Comparison of ENCODE assay signal across 9 mouse cellular contexts in genomic region chr13:114964233-114964632, GRCm38 (mm10). TPM values are rescaled to one million over a fixed set of nuclear protein-coding genes. Genes with fewer than 3 reads are reported as not detected.
DNase-seq lines count a peak whose midpoint lies in the region; ATAC-seq and TF ChIP-seq lines count a peak whose summit lies in the region.
"Had no signal": no experiment of that assay in that cellular context is flagged by ENCODE, and none has a peak within 500 bp of the region (broad histone marks: within the 10 kb centered on the region; RNA-seq: fewer than 3 reads in every experiment).

No protein-coding gene starts in this region.

- no peak for TF ChIP-seq POLR2A in ES-Bruce4 (IDR thresholded peaks at IDR 0.05; ENCODE audit: insufficient read depth, low read length)
- no peak for TF ChIP-seq POLR2A in testis, adult 2 months (IDR thresholded peaks at IDR 0.05; ENCODE audit: control insufficient read depth, low read depth, low read length)

- no peak for TF ChIP-seq EP300 in ES-Bruce4 (IDR thresholded peaks at IDR 0.05; ENCODE audit: insufficient read depth, low read depth, low read length)

- H3K27me3 ChIP-seq in ES-Bruce4 (ENCODE audit: control insufficient read depth, insufficient read depth, low read length, poor library complexity, severe bottlenecking), result no peaks in the 10 kb centered on the region
- H3K27me3 ChIP-seq in forebrain, embryonic 15.5 days, result no peaks in the 10 kb centered on the region
- H3K27me3 ChIP-seq in liver, embryonic 16.5 days (ENCODE audit: control insufficient read depth, insufficient read depth, low read depth, low read length), result no peaks in the 10 kb centered on the region
- H3K27me3 ChIP-seq in neural tube, embryonic 14.5 days (ENCODE audit: control insufficient read depth, insufficient read depth, low read length), result no peaks in the 10 kb centered on the region
- no peaks in the 10 kb centered on the region for H3K27me3 ChIP-seq in testis, adult 2 months (ENCODE audit: control insufficient read depth, insufficient read depth, low read length)
- H3K27me3 ChIP-seq: limb, embryonic 15.5 days had no signal

- H3K4me1 ChIP-seq in ES-Bruce4 (ENCODE audit: control insufficient read depth, insufficient read depth, low read length), result no peaks in the 10 kb centered on the region
- H3K4me1 ChIP-seq in forebrain, embryonic 15.5 days, result no peaks in the 10 kb centered on the region
- no peaks in the 10 kb centered on the region for H3K4me1 ChIP-seq in liver, embryonic 16.5 days (ENCODE audit: control insufficient read depth, low read depth, low read length)
- H3K4me1 ChIP-seq in neural tube, embryonic 14.5 days (ENCODE audit: control insufficient read depth, insufficient read depth, low read length), result no peaks in the 10 kb centered on the region
- H3K4me1 ChIP-seq in testis, adult 2 months (ENCODE audit: control insufficient read depth, insufficient read depth, low read length), result no peaks in the 10 kb centered on the region
- H3K4me1 ChIP-seq: limb, embryonic 15.5 days had no signal

- H3K4me3 ChIP-seq in ES-Bruce4 (ENCODE audit: low read depth, low read length), result no peak overlapping the region
- no peak overlapping the region for H3K4me3 ChIP-seq in forebrain, embryonic 15.5 days
- no peak overlapping the region for H3K4me3 ChIP-seq in liver, embryonic 16.5 days (ENCODE audit: low read depth, low read length)
- H3K4me3 ChIP-seq in neural tube, embryonic 14.5 days (ENCODE audit: low read depth, low read length), result no peak overlapping the region
- H3K4me3 ChIP-seq in testis, adult 2 months (ENCODE audit: control insufficient read depth, low read depth, low read length), result no peak overlapping the region
- H3K4me3 ChIP-seq: limb, embryonic 15.5 days had no signal

- TF ChIP-seq CTCF in ES-Bruce4 (IDR thresholded peaks at IDR 0.05; ENCODE audit: low read depth, low read length), result peak; percentile 74
- TF ChIP-seq CTCF in testis, adult 2 months (IDR thresholded peaks at IDR 0.05; ENCODE audit: control insufficient read depth, insufficient read depth, insufficient replicate concordance, low read depth, low read length), result peak; percentile 73; the same call in 1 of the 2 replicates

- no peak overlapping the region for H3K9ac ChIP-seq in ES-Bruce4 (ENCODE audit: low read depth, poor library complexity, severe bottlenecking)
- no peak overlapping the region for H3K9ac ChIP-seq in forebrain, embryonic 15.5 days (replicated peaks)
- H3K9ac ChIP-seq in liver, embryonic 16.5 days (ENCODE audit: low read depth, low read length), result no peak overlapping the region
- H3K9ac ChIP-seq in neural tube, embryonic 14.5 days (replicated peaks; ENCODE audit: low read depth, low read length), result no peak overlapping the region
- H3K9ac ChIP-seq: limb, embryonic 15.5 days had no signal

- H3K4me2 ChIP-seq in forebrain, embryonic 15.5 days (replicated peaks), result no peak overlapping the region
- H3K4me2 ChIP-seq in liver, embryonic 16.5 days (ENCODE audit: low read depth, low read length), result no peak overlapping the region
- H3K4me2 ChIP-seq in neural tube, embryonic 14.5 days (ENCODE audit: low read depth, low read length), result no peak overlapping the region
- H3K4me2 ChIP-seq: limb, embryonic 15.5 days had no signal

- peak; percentile 24 for DNase-seq in c-Kit-positive CD71-positive TER-119-positive erythroid progenitor cells, embryonic 14.5 days (ENCODE audit: low spot score)
- peak; percentile 77 to 84 for DNase-seq in heart, postnatal 14 days
- peak; percentile 83 to 85 for DNase-seq in kidney, postnatal 4 days

- H3K9me3 ChIP-seq in ES-Bruce4 (replicated peaks; ENCODE audit: control insufficient read depth, insufficient read depth, low read length, poor library complexity, severe bottlenecking), result no peaks in the 10 kb centered on the region
- no peaks in the 10 kb centered on the region for H3K9me3 ChIP-seq in forebrain, embryonic 15.5 days
- no peaks in the 10 kb centered on the region for H3K9me3 ChIP-seq in liver, embryonic 16.5 days (replicated peaks; ENCODE audit: control insufficient read depth, low read length)
- no peaks in the 10 kb centered on the region for H3K9me3 ChIP-seq in neural tube, embryonic 14.5 days (ENCODE audit: control insufficient read depth, low read length)
- H3K9me3 ChIP-seq: limb, embryonic 15.5 days had no signal

- 19% methylated on average over 2 of the region's 2 CpGs for WGBS in forebrain, embryonic 15.5 days
- WGBS in liver, embryonic 16.5 days (ENCODE audit: insufficient replicate concordance), result 20% methylated on average over 2 of the region's 2 CpGs
- WGBS in neural tube, embryonic 14.5 days, result 41% methylated on average over 2 of the region's 2 CpGs

- H3K27ac ChIP-seq in ES-Bruce4 (ENCODE audit: insufficient read depth, low read length), result no peak overlapping the region
- no peak overlapping the region for H3K27ac ChIP-seq in forebrain, embryonic 15.5 days (replicated peaks)
- H3K27ac ChIP-seq in liver, embryonic 16.5 days (ENCODE audit: low read length), result no peak overlapping the region
- H3K27ac ChIP-seq in neural tube, embryonic 14.5 days (ENCODE audit: low read depth, low read length), result no peak overlapping the region
- no peak overlapping the region for H3K27ac ChIP-seq in testis, adult 2 months (ENCODE audit: control insufficient read depth, insufficient read depth, low read depth, low read length)
- H3K27ac ChIP-seq: limb, embryonic 15.5 days had no signal

- peak; percentile 93 for ATAC-seq in forebrain, embryonic 15.5 days (replicated peaks)
- peak; percentile 68 for ATAC-seq in liver, embryonic 16.5 days (ENCODE audit: low read depth)
- ATAC-seq in neural tube, embryonic 14.5 days (ENCODE audit: low read depth), result peak; percentile 94

- intact Hi-C loops in heart, postnatal 14 days (cut with DNase I), result loop anchor here (1.0 kb wide), 1 partner anchor 132 kb away; no protein-coding TSS in a partner anchor

- no peaks in the 10 kb centered on the region for H3K36me3 ChIP-seq in ES-Bruce4 (ENCODE audit: control insufficient read depth, insufficient read depth, low read length, poor library complexity, severe bottlenecking)
- H3K36me3 ChIP-seq in forebrain, embryonic 15.5 days, result no peaks in the 10 kb centered on the region
- H3K36me3 ChIP-seq in liver, embryonic 16.5 days (ENCODE audit: control insufficient read depth, insufficient read depth), result no peaks in the 10 kb centered on the region
- no peaks in the 10 kb centered on the region for H3K36me3 ChIP-seq in neural tube, embryonic 14.5 days (ENCODE audit: control insufficient read depth, insufficient read depth, low read length)
- H3K36me3 ChIP-seq in testis, adult 2 months (ENCODE audit: control insufficient read depth, insufficient read depth, low read length), result no peaks in the 10 kb centered on the region

RNA-seq across cellular contexts. Expression of gene Itga2, which starts 32.3 kb away (rescaled TPM):
- 0.15 and 0.16 TPM in 2 replicates for polyA plus RNA-seq in ES-Bruce4 (2011; ENCODE audit: insufficient read depth, insufficient read length, low read depth, missing spikeins)
- polyA plus RNA-seq in forebrain, embryonic 15.5 days (2015; fragmentation: Nextera tagmentation; extraction: Ambion mirVana), result 0.66 and 2.0 TPM in 2 replicates
- total RNA-seq in heart, postnatal 14 days (2021), result 1 to 10 TPM; 1.5 to 2.4 TPM
- polyA plus RNA-seq in liver, embryonic 16.5 days (2015; fragmentation: Nextera tagmentation; extraction: Ambion mirVana), result 0.39 and 0.99 TPM in 2 replicates
- 1.3 and 1.9 TPM in 2 replicates for polyA plus RNA-seq in neural tube, embryonic 14.5 days (2014; fragmentation: Nextera tagmentation; extraction: Ambion mirVana)
- polyA plus RNA-seq in testis, adult 2 months (2012; rRNA removed), result 0.47 and 0.55 TPM in 2 replicates

Comparison
In these comparisons a context has a peak if more than half of its experiments do, and no peak if none do; other contexts are left out.
1. DNase-seq: peak in every context shown above with its lines; median percentile 84 in kidney, postnatal 4 days; 80 in heart, postnatal 14 days; 24 in c-Kit-positive CD71-positive TER-119-positive erythroid progenitor cells, embryonic 14.5 days.